Mouse (Mus musculus): ENCODE measurements at regions not wholly inside any gene's neighbourhood (a gene's known extent, or its start where the extent isn't known, plus 50 kb on each side); places are given as distances from the start of the nearest gene placed in this dataset.

GRCm38 (mm10) chr10:124945257-124945656 is 444.0 kb downstream of the Slc16a7 start:
- no peak for DNase-seq (ENCODE audit: low spot score)

GRCm38 (mm10) chr10:124942214-124942613 is 447.1 kb downstream of the Slc16a7 start:
- peak; percentile 41 for DNase-seq (ENCODE audit: low spot score)

- DNase-seq (ENCODE audit: low spot score): no peak
Observed at GRCm38 (mm10) chr10:124927218-124927617, 462.0 kb downstream of the Slc16a7 start.

GRCm38 (mm10) chr10:124900044-124900443 is 489.2 kb downstream of the Slc16a7 start:
- no peak for DNase-seq (ENCODE audit: low spot score)

GRCm38 (mm10) chr10:124878525-124878924 is 510.7 kb downstream of the Slc16a7 start:
- DNase-seq (ENCODE audit: low spot score): no peak

GRCm38 (mm10) chr10:124877706-124878105 is 511.6 kb downstream of the Slc16a7 start:
- DNase-seq (ENCODE audit: low spot score): no peak

GRCm38 (mm10) chr10:124872211-124872610 is 517.1 kb downstream of the Slc16a7 start:
- no peak for DNase-seq (ENCODE audit: low spot score)

- DNase-seq (ENCODE audit: low spot score): no peak
Observed at GRCm38 (mm10) chr10:124842546-124843113, 546.6 kb downstream of the Slc16a7 start.

GRCm38 (mm10) chr10:124833930-124834329 is 555.3 kb downstream of the Slc16a7 start:
- DNase-seq (ENCODE audit: low spot score): no peak

- DNase-seq (ENCODE audit: low spot score): no peak
Observed at GRCm38 (mm10) chr10:124803997-124804614, 585.2 kb downstream of the Slc16a7 start.
